Mouse (Mus musculus) embryonic facial prominence, embryonic 15.5 days (tissue): ENCODE measurements around the gene Ptges2. TPM values are rescaled to one million over a fixed set of nuclear protein-coding genes. Genes with fewer than 3 reads are reported as not detected.

ENCODE experiments used
- ATAC-seq: fragments of 200-750 bp; cut with Nextera tagmentation; 2 replicates; pipeline ENCODE4 v1.8.0; 2017; ENCODE audit warnings: low read depth, moderate TSS enrichment; ENCODE audit not compliant: insufficient number of reproducible peaks, low FRiP score, low TSS enrichment
- H3K27ac ChIP-seq: fragments of 300-500 bp; sonication (generic); replicated peaks from 2 replicates; pipeline ENCODE4 v1.5.1; 2015; ENCODE audit warnings: mild to moderate bottlenecking, inconsistent platforms
- H3K27me3 ChIP-seq: fragments of 300-500 bp; sonication (generic); 2 replicates; pipeline ENCODE4 v1.6.1; 2015; ENCODE audit warnings: inconsistent platforms
- H3K36me3 ChIP-seq: fragments of 300-500 bp; sonication (generic); 2 replicates; pipeline ENCODE4 v1.6.1; 2015; ENCODE audit warnings: mild to moderate bottlenecking, inconsistent platforms
- H3K4me1 ChIP-seq: fragments of 300-500 bp; sonication (generic); 2 replicates; pipeline ENCODE4 v1.6.1; 2015; ENCODE audit warnings: inconsistent platforms
- H3K4me2 ChIP-seq: fragments of 300-500 bp; sonication (generic); replicated peaks from 2 replicates; pipeline ENCODE4 v1.6.1; 2015; ENCODE audit warnings: mild to moderate bottlenecking, inconsistent platforms
- H3K4me3 ChIP-seq: fragments of 300-500 bp; sonication (generic); replicated peaks from 2 replicates; pipeline ENCODE4 v1.5.1; 2015; ENCODE audit warnings: mild to moderate bottlenecking, inconsistent platforms
- H3K9ac ChIP-seq: fragments of 300-500 bp; sonication (generic); 2 replicates; pipeline ENCODE4 v1.6.1; 2015; ENCODE audit warnings: inconsistent platforms
- H3K9me3 ChIP-seq: fragments of 300-500 bp; sonication (generic); replicated peaks from 2 replicates; pipeline ENCODE4 v1.6.1; 2016; ENCODE audit warnings: inconsistent platforms
- WGBS: fragments of 180-500 bp; shearing (Covaris S2); methylation state at CpG from one replicate; pipeline ENCODE4 v1.1.7; 2015; 5-methylcytosine and 5-hydroxymethylcytosine counted together
- polyA plus RNA-seq: library from polyadenylated mRNA; unstranded; fragments of >200 nt; fragmentation: Nextera tagmentation; extraction: Ambion mirVana; gene quantifications from 2 replicates; pipeline ENCODE4 v1.2.1, GENCODE M21; 2015

Gene Ptges2
- polyA plus RNA-seq, 1 experiment from 2014 or later: 29.8 TPM

DNA sequence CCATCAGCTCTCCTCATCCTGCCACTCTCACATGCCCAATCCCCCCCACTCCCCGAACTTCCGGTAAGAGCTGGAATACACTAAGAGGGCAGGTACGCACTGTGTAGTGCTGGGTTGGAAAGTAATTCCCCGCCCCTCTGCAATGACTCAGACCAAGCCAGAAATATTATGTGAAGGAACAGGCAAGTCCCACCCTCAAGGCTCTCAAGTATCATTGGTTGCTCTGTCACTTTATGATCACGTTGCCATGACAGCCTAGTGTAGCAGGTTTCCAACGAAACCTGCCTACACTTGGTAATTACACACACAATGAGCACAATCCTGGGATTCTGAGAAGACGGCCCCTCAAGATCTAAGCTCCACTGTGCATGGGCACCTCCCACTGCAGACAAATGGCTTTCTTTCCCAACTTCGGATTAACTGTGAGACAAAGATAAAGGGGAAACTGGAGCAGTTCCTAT, 32.6 kb downstream of the Ptges2 start:
- 42% methylated on average over 8 of the region's 8 CpGs for WGBS
- peak overlapping the region; percentile 84 for H3K27ac ChIP-seq

DNA sequence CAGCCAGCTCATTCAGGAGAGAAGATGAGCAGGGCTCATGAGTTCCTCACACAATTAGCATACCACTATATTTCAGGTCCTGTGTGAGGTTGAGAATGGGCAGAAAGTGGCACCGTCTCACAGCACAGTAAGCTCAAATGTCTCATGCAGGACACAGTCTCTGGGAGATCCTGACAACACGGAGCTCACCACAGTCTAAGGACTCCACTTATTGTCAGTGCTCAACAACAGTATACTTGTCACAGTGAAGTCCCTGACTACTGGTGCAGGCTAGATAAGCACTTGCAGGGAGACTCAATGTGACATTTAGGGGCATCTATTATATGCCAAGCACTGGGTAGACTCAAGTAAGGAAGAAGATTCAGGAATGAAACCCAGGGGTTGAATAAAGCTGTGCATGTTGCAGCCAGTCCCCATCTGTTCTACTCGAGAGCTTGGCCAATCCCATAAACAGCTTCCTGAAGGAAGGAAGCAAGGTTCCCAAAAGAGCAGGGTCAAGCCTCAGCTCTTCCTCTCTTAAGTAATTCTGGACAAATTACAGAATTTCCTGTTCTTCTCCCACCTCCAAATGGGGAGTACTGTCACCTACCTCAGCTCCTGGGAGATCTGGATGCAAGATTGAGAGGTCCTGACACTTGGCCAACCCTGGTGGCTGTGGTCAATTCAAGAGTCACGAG, 33.7 kb downstream of the Ptges2 start:
- Histone ChIP-seq H3K4me2 (peak overlapping the region; percentile 28; the same call in 1 of the 2 replicates), H3K4me1 (peaks cover 64% of the 10 kb centered on the region), H3K9ac (no peak overlapping the region), H3K27ac (peak overlapping the region; percentile 84), H3K4me3 (no peak overlapping the region), H3K9me3 (no peaks in the 10 kb centered on the region), H3K36me3 (no peaks in the 10 kb centered on the region), H3K27me3 (no peaks in the 10 kb centered on the region)
- WGBS: 71% methylated on average over 4 of the region's 4 CpGs
- ATAC-seq: no peak

More for the DNA sequence above, 32.6 kb downstream of the Ptges2 start:
- Histone ChIP-seq H3K27me3 (no peaks in the 10 kb centered on the region), H3K4me2 (peak overlapping the region; percentile 28), H3K9ac (peak overlapping the region; percentile 15; the same call in 1 of the 2 replicates), H3K9me3 (no peaks in the 10 kb centered on the region), H3K4me3 (peak overlapping the region; percentile 13; the same call in 1 of the 2 replicates), H3K36me3 (no peaks in the 10 kb centered on the region), H3K4me1 (peaks cover 74% of the 10 kb centered on the region)
- peak; percentile 73 for ATAC-seq

- Histone ChIP-seq H3K9ac (peak overlapping the region; percentile 27), H3K4me1 (peaks cover 49% of the 10 kb centered on the region), H3K4me3 (peak overlapping the region; percentile 44), H3K27me3 (no peaks in the 10 kb centered on the region), H3K4me2 (peak overlapping the region; percentile 59), H3K27ac (peak overlapping the region; percentile 87), H3K36me3 (no peaks in the 10 kb centered on the region), H3K9me3 (no peaks in the 10 kb centered on the region)
- WGBS: 6% methylated on average over 18 of the region's 18 CpGs
- peak; percentile 89 for ATAC-seq
These were observed 35.3 kb downstream of the Ptges2 start for GRCm38 (mm10) chr2:32430701-32431676.

DNA sequence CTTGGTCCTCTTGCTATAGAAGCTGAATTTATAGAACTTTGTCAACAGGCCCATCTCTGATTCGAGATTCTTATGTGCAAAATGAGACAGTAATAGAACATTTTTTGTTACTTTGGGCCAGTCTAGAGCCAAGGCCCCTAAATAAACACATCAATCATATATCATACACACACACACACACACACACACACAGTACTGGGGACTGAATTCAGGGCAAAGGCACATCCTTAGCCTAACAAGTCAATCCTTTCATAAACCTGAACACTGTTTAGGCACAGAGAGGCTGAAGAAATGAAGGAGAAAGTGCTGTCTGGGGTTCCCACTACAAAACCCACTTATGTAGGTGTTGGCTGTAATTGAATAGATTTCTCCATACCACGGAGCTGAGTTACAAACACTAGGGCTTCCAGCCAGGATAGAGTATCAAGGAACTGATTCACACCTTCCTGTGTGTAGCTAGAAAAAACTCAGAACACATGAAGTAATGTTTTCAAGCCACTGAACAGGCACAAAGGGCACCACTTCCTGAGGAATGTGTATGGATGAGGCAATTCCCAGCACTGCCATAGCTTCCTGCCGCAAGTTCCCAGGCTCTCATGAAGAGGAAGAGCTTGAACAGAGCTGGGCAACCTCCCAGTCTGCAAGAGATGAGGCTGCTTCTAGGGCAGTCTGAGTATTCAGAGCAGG, 41.1 kb downstream of the Ptges2 start:
- ATAC-seq: no peak

GRCm38 (mm10) chr2:32437612-32438166, 42.0 kb downstream of the Ptges2 start:
- 58% methylated on average over 2 of the region's 2 CpGs for WGBS
- Histone ChIP-seq H3K36me3 (no peaks in the 10 kb centered on the region), H3K4me2 (no peak overlapping the region), H3K27ac (peak overlapping the region; percentile 36), H3K27me3 (no peaks in the 10 kb centered on the region), H3K4me1 (peaks cover 34% of the 10 kb centered on the region), H3K9me3 (no peaks in the 10 kb centered on the region), H3K9ac (no peak overlapping the region), H3K4me3 (no peak overlapping the region)
- ATAC-seq: no peak

More for the DNA sequence above, 41.1 kb downstream of the Ptges2 start:
- Histone ChIP-seq H3K9ac (no peak overlapping the region), H3K4me1 (peaks cover 34% of the 10 kb centered on the region), H3K27ac (peak overlapping the region; percentile 36), H3K9me3 (no peaks in the 10 kb centered on the region), H3K4me3 (no peak overlapping the region), H3K27me3 (no peaks in the 10 kb centered on the region), H3K36me3 (no peaks in the 10 kb centered on the region), H3K4me2 (no peak overlapping the region)
- 51% methylated on average over 3 of the region's 3 CpGs for WGBS

DNA sequence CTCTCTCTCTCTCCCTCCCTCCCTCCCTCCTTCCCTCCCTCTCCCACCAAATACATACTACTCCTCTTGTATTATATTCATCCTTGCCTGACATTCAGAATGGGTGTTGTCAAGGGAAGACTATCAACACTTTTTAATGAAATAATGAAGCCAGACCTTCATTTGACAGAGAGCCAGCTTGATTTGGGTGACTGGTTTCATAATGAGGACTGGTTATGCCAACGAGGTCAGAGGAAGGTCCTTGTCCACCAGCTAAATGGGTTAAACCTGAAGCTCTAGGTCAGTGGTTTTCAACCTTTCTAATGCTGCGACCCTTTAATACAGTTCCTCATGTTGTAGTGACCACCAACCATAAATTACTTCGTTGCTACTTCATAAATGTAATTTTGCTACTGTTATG, 43.0 kb downstream of the Ptges2 start:
- peaks cover 34% of the 10 kb centered on the region for H3K4me1 ChIP-seq
- no peak overlapping the region for H3K27ac ChIP-seq
- H3K9me3 ChIP-seq: no peaks in the 10 kb centered on the region
- H3K4me2 ChIP-seq: no peak overlapping the region
- H3K36me3 ChIP-seq: no peaks in the 10 kb centered on the region
- ATAC-seq: no peak
- H3K4me3 ChIP-seq: no peak overlapping the region
- H3K9ac ChIP-seq: no peak overlapping the region
- WGBS: 82% methylated on average over 3 of the region's 3 CpGs
- H3K27me3 ChIP-seq: no peaks in the 10 kb centered on the region

- no peak overlapping the region for H3K9ac ChIP-seq
- H3K9me3 ChIP-seq: no peaks in the 10 kb centered on the region
- no peaks in the 10 kb centered on the region for H3K27me3 ChIP-seq
- H3K4me3 ChIP-seq: no peak overlapping the region
- H3K27ac ChIP-seq: 0 out of 2 replicates have a peak overlapping the region, but pooled peaks have one; percentile 28
- 41% methylated on average over 6 of the region's 6 CpGs for WGBS
- peaks cover 34% of the 10 kb centered on the region for H3K4me1 ChIP-seq
- H3K36me3 ChIP-seq: no peaks in the 10 kb centered on the region
- H3K4me2 ChIP-seq: no peak overlapping the region
- no peak for ATAC-seq
These were observed 43.5 kb downstream of the Ptges2 start for GRCm38 (mm10) chr2:32439177-32439576.

DNA sequence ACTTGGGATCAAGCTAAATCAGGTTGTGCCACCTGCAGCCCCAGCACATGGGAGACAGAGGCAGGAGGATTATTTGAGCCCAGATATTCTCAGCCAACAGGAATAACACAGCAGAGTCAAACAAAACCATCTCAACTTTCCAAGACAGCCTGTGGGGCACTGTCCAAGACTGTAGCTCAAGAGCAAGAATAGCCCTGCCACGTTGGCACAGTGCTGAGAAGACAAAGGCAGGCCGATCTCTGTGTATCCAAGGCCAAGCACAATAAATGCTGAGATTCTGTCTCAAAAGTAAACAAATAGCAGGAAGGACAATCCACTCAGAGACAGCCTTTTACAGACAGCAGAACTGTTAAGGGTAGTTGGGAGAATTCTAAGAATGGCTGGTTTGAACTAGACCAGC, 44.5 kb downstream of the Ptges2 start:
- Histone ChIP-seq H3K9me3 (no peaks in the 10 kb centered on the region), H3K36me3 (no peaks in the 10 kb centered on the region), H3K9ac (no peak overlapping the region), H3K4me1 (peaks cover 34% of the 10 kb centered on the region), H3K27ac (peak overlapping the region; percentile 63), H3K27me3 (no peaks in the 10 kb centered on the region), H3K4me2 (no peak overlapping the region), H3K4me3 (no peak overlapping the region)
- no peak for ATAC-seq
- WGBS: 66% methylated on average over 2 of the region's 2 CpGs

DNA sequence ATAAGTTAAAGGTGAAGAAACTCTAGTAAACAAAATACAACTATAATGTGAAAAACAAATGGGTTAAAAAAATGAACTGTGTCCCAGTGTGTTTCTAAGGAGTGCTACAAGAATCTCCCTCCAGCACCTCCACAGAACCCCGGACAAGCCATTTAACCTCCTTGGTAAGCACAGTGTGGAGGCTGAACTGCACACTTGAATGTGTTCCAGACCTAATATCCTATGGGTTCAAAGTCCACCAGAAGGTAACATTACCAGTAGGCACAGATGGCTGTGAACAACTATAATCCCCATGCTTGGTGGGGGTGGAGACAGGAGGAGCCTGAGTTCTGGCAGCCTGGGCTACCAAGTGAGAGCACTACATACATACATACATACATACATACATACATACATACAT, 44.9 kb downstream of the Ptges2 start:
- ATAC-seq: no peak
- peaks cover 34% of the 10 kb centered on the region for H3K4me1 ChIP-seq
- WGBS: 67% methylated on average over 1 of the region's 1 CpGs
- no peak overlapping the region for H3K27ac ChIP-seq
- H3K9me3 ChIP-seq: no peaks in the 10 kb centered on the region
- H3K4me3 ChIP-seq: no peak overlapping the region
- no peak overlapping the region for H3K9ac ChIP-seq
- H3K36me3 ChIP-seq: no peaks in the 10 kb centered on the region
- no peak overlapping the region for H3K4me2 ChIP-seq
- no peaks in the 10 kb centered on the region for H3K27me3 ChIP-seq

- no peak for ATAC-seq
- Histone ChIP-seq H3K4me2 (no peak overlapping the region), H3K36me3 (no peaks in the 10 kb centered on the region), H3K27ac (no peak overlapping the region), H3K4me1 (peaks cover 35% of the 10 kb centered on the region), H3K9ac (no peak overlapping the region), H3K9me3 (no peaks in the 10 kb centered on the region), H3K4me3 (no peak overlapping the region), H3K27me3 (no peaks in the 10 kb centered on the region)
- WGBS: 91% methylated on average over 2 of the region's 2 CpGs
These were observed 45.9 kb downstream of the Ptges2 start for GRCm38 (mm10) chr2:32441550-32441949.
